Mouse (Mus musculus): ENCODE data around the gene Zdhhc5. TPM values are rescaled to one million over a fixed set of nuclear protein-coding genes. Genes with fewer than 3 reads are reported as not detected.

The Zdhhc5 gene
- polyA plus RNA-seq, 1 experiment from 2014 or later = 30.8 TPM

GRCm38 (mm10) chr2:84757026-84757682 lies 42.2 kb upstream of the Zdhhc5 start:
- Histone ChIP-seq H3K9me3 (ENCODE audit: low read depth, low read length) (no peaks in the 10 kb centered on the region), H3K27me3 (ENCODE audit: insufficient read depth, low read length) (no peaks in the 10 kb centered on the region), H3K27ac (ENCODE audit: low read depth) (no peak overlapping the region), H3K4me3 (ENCODE audit: low read depth, low read length) (no peak overlapping the region), H3K4me1 (ENCODE audit: insufficient read depth) (no peaks in the 10 kb centered on the region), H3K9ac (no peak overlapping the region), H3K36me3 (ENCODE audit: insufficient read depth) (no peaks in the 10 kb centered on the region), H3K4me2 (no peak overlapping the region)
- DNase-seq (no peak), ATAC-seq (ENCODE audit: insufficient read depth) (no peak)
- no peak for TF ChIP-seq CTCF (IDR thresholded peaks at IDR 0.05; ENCODE audit: low read depth)
- whole genome bisulfite sequencing = 51% methylated on average over 7 of the region's 7 CpGs

- WGBS = 68% methylated on average over 5 of the region's 5 CpGs
Measured at GRCm38 (mm10) chr2:84756245-84756644, 41.3 kb upstream of the Zdhhc5 start.

GRCm38 (mm10) chr2:84750115-84750514 lies 35.1 kb upstream of the Zdhhc5 start:
- Histone ChIP-seq H3K4me1 (ENCODE audit: insufficient read depth) (no peaks in the 10 kb centered on the region), H3K4me3 (ENCODE audit: low read depth, low read length) (no peak overlapping the region), H3K36me3 (ENCODE audit: insufficient read depth) (no peaks in the 10 kb centered on the region), H3K9ac (no peak overlapping the region), H3K4me2 (no peak overlapping the region), H3K27ac (ENCODE audit: low read depth) (no peak overlapping the region), H3K9me3 (ENCODE audit: low read depth, low read length) (no peaks in the 10 kb centered on the region), H3K27me3 (ENCODE audit: insufficient read depth, low read length) (no peaks in the 10 kb centered on the region)
- DNase-seq (peak; percentile 72), ATAC-seq (ENCODE audit: insufficient read depth) (peak; percentile 56; the same call in 1 of the 2 replicates)
- 41% methylated on average over 6 of the region's 6 CpGs for WGBS
- no peak for TF ChIP-seq CTCF (IDR thresholded peaks at IDR 0.05; ENCODE audit: low read depth)

More at GRCm38 (mm10) chr2:84756245-84756644, 41.3 kb upstream of the Zdhhc5 start:
- Histone ChIP-seq H3K27me3 (ENCODE audit: insufficient read depth, low read length) (no peaks in the 10 kb centered on the region), H3K9me3 (ENCODE audit: low read depth, low read length) (no peaks in the 10 kb centered on the region), H3K4me2 (no peak overlapping the region), H3K4me1 (ENCODE audit: insufficient read depth) (no peaks in the 10 kb centered on the region), H3K27ac (ENCODE audit: low read depth) (no peak overlapping the region), H3K36me3 (ENCODE audit: insufficient read depth) (no peaks in the 10 kb centered on the region), H3K4me3 (ENCODE audit: low read depth, low read length) (no peak overlapping the region), H3K9ac (no peak overlapping the region)
- no peak for DNase-seq
- no peak for ATAC-seq (ENCODE audit: insufficient read depth)
- TF ChIP-seq CTCF (IDR thresholded peaks at IDR 0.05; ENCODE audit: low read depth) = no peak

GRCm38 (mm10) chr2:84744126-84744525 lies 29.1 kb upstream of the Zdhhc5 start:
- Histone ChIP-seq H3K4me2 (peak overlapping the region; percentile 94), H3K4me1 (ENCODE audit: insufficient read depth) (peaks cover 12% of the 10 kb centered on the region), H3K9ac (peak overlapping the region; percentile 100), H3K27ac (ENCODE audit: low read depth) (peak overlapping the region; percentile 100), H3K9me3 (ENCODE audit: low read depth, low read length) (no peaks in the 10 kb centered on the region), H3K4me3 (ENCODE audit: low read depth, low read length) (peak overlapping the region; percentile 94), H3K27me3 (ENCODE audit: insufficient read depth, low read length) (no peaks in the 10 kb centered on the region), H3K36me3 (ENCODE audit: insufficient read depth) (peaks cover 21% of the 10 kb centered on the region)
- ATAC-seq (ENCODE audit: insufficient read depth) (peak; percentile 39), DNase-seq (peak; percentile 65)
- WGBS = under 1% methylated on average over 10 of the region's 10 CpGs
- no peak for TF ChIP-seq CTCF (IDR thresholded peaks at IDR 0.05; ENCODE audit: low read depth)

- no peaks in the 10 kb centered on the region for H3K27me3 ChIP-seq (ENCODE audit: insufficient read depth, low read length)
- TF ChIP-seq CTCF (IDR thresholded peaks at IDR 0.05; ENCODE audit: low read depth) = no peak
- peak within 1 kb of the TSS; percentile 94 for H3K4me3 ChIP-seq (ENCODE audit: low read depth, low read length)
Measured at GRCm38 (mm10) chr2:84743561-84743960, 28.6 kb upstream of the Zdhhc5 start, which contains the start of gene Gm19426. TSS of gene Gm19426 (minus strand) at chr2:84743655.

GRCm38 (mm10) chr2:84742451-84743283 lies 27.7 kb upstream of the Zdhhc5 start:
- H3K9me3 ChIP-seq (ENCODE audit: low read depth, low read length) = no peaks in the 10 kb centered on the region
- H3K36me3 ChIP-seq (ENCODE audit: insufficient read depth) = peaks cover 21% of the 10 kb centered on the region
- H3K4me1 ChIP-seq (ENCODE audit: insufficient read depth) = peaks cover 20% of the 10 kb centered on the region
- no peak for TF ChIP-seq CTCF (IDR thresholded peaks at IDR 0.05; ENCODE audit: low read depth)
- ATAC-seq (ENCODE audit: insufficient read depth) = peak; percentile 59
- H3K27ac ChIP-seq (ENCODE audit: low read depth) = peak overlapping the region; percentile 100
- H3K27me3 ChIP-seq (ENCODE audit: insufficient read depth, low read length) = no peaks in the 10 kb centered on the region
- WGBS = 1% methylated on average over 25 of the region's 26 CpGs
- H3K4me2 ChIP-seq = peak overlapping the region; percentile 94
- DNase-seq = peak; percentile 91
- H3K9ac ChIP-seq = peak overlapping the region; percentile 100
- peak overlapping the region; percentile 94 for H3K4me3 ChIP-seq (ENCODE audit: low read depth, low read length)

More at GRCm38 (mm10) chr2:84743561-84743960, 28.6 kb upstream of the Zdhhc5 start, which contains the start of gene Gm19426:
- WGBS = under 1% methylated on average over 25 of the region's 25 CpGs
- H3K9me3 ChIP-seq (ENCODE audit: low read depth, low read length) = no peaks in the 10 kb centered on the region
- ATAC-seq (ENCODE audit: insufficient read depth) = peak; percentile 90
- peak; percentile 95 for DNase-seq
- peak within 1 kb of the TSS; percentile 100 for H3K9ac ChIP-seq
- H3K36me3 ChIP-seq (ENCODE audit: insufficient read depth) = peaks cover 21% of the 10 kb centered on the region
- peak within 1 kb of the TSS; percentile 94 for H3K4me2 ChIP-seq
- H3K4me1 ChIP-seq (ENCODE audit: insufficient read depth) = peaks cover 14% of the 10 kb centered on the region
- H3K27ac ChIP-seq (ENCODE audit: low read depth) = peak within 1 kb of the TSS; percentile 100

Data from lung, embryonic 14.5 days (tissue).